Mouse (Mus musculus): ENCODE results near the gene Fabp2. TPM values are rescaled to one million over a fixed set of nuclear protein-coding genes. Genes with fewer than 3 reads are reported as not detected.
A peak's percentile ranks its signal among the peaks of the same experiment; 100 is the strongest.
"Not testable (repeated sequence)": the region's sequence is repeated elsewhere in the genome, so short reads cannot be mapped to it uniquely, and the experiment has no call there.

The Fabp2 gene
- total and polyA plus RNA-seq, 2 experiments from 2014 or later, result not detected

DNA sequence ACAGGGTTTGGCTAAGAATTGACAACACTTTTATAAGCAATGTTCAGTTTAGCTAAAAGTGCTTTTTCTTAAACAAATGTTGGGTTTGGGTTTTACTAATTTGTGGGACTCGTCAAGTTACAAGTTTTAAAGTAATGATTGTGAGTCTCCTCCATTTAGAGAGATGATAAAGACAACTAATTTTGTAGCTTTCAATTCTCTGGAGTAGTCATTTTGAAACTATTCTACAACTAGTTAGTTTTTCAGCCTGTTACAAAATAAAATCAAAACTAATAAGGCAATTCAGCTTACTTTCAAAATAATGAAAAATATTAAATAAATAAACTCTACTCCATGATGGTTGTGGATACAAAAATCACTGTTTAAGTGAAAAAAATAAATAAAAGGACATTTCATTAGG is 37.6 kb downstream of the Fabp2 start:
- WGBS, result 87% methylated on average over 1 of the region's 1 CpGs
- no peaks in the 10 kb centered on the region for H3K4me1 ChIP-seq (ENCODE audit: control insufficient read depth, insufficient read depth)
- no peak for DNase-seq (ENCODE audit: low spot score)
- no peak overlapping the region for H3K27ac ChIP-seq (ENCODE audit: low read depth)
- TF ChIP-seq CTCF (IDR thresholded peaks at IDR 0.05; ENCODE audit: low read depth), result no peak
- TF ChIP-seq EP300 (IDR thresholded peaks at IDR 0.05; ENCODE audit: low read depth), result no peak
- H3K9ac ChIP-seq (replicated peaks; ENCODE audit: low read depth, low read length), result no peak overlapping the region
- H3K4me3 ChIP-seq (ENCODE audit: low read depth, low read length), result no peak overlapping the region
- H3K27me3 ChIP-seq (ENCODE audit: control insufficient read depth, insufficient read depth, low read length), result no peaks in the 10 kb centered on the region
- H3K4me2 ChIP-seq (ENCODE audit: low read depth, low read length), result no peak overlapping the region
- no peaks in the 10 kb centered on the region for H3K36me3 ChIP-seq (replicated peaks; ENCODE audit: control insufficient read depth, insufficient read depth, low read length)
- no peaks in the 10 kb centered on the region for H3K9me3 ChIP-seq (replicated peaks; ENCODE audit: control insufficient read depth, low read length)
- ATAC-seq (ENCODE audit: insufficient read depth, low read depth), result no peak

DNA sequence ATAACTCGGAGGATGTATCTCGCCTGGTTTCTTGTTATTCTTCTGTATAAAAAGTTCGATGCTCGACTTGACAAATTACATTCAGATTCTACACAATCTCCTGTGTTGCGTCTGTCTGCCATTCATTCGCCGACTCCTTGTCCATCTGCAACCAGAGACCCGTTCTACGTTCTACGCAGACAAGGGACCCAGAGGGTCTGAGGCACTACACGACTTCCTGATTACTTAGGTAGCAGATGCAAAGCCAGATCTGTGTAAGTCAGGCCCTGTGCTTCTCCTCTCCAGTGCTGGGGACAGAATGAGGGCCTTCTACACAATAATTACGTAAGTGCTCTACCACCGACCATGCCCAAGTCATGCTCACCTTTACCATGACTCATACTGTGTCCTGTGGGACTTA is 42.3 kb downstream of the Fabp2 start:
- H3K36me3 ChIP-seq (replicated peaks; ENCODE audit: control insufficient read depth, insufficient read depth, low read length); H3K27ac ChIP-seq (ENCODE audit: low read depth); H3K4me1 ChIP-seq (ENCODE audit: control insufficient read depth, insufficient read depth); H3K9me3 ChIP-seq (replicated peaks; ENCODE audit: control insufficient read depth, low read length); H3K27me3 ChIP-seq (ENCODE audit: control insufficient read depth, insufficient read depth, low read length); H3K9ac ChIP-seq (replicated peaks; ENCODE audit: low read depth, low read length); H3K4me2 ChIP-seq (ENCODE audit: low read depth, low read length); DNase-seq (ENCODE audit: low spot score); ATAC-seq (ENCODE audit: insufficient read depth, low read depth); H3K4me3 ChIP-seq (ENCODE audit: low read depth, low read length): not testable (repeated sequence)
- WGBS, result 84% methylated on average over 13 of the region's 13 CpGs

DNA sequence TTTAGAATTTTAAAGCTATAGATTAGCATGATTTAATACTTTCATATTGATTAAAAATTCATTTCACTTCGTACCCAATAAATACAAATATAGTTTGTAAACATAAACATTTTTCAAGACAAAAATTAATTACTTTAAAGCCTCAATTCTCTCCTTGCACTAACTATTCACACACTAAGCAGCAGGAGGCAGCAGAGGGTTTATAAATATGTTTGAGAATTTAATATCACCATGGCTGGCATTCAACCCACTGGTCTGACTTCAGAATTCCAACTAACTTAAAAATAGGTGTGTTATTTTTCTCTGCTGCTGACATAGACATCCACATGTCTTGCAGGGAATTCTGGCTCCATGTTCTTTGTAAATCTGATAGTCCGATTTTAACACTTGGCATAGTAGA is 44.3 kb downstream of the Fabp2 start:
- DNase-seq (ENCODE audit: low spot score), result peak; percentile 87
- TF ChIP-seq EP300 (IDR thresholded peaks at IDR 0.05; ENCODE audit: low read depth) (no peak), CTCF (IDR thresholded peaks at IDR 0.05; ENCODE audit: low read depth) (peak; percentile 65)
- Histone ChIP-seq H3K36me3 (replicated peaks; ENCODE audit: control insufficient read depth, insufficient read depth, low read length) (no peaks in the 10 kb centered on the region), H3K9me3 (replicated peaks; ENCODE audit: control insufficient read depth, low read length) (no peaks in the 10 kb centered on the region), H3K9ac (replicated peaks; ENCODE audit: low read depth, low read length) (no peak overlapping the region), H3K27ac (ENCODE audit: low read depth) (no peak overlapping the region), H3K4me1 (ENCODE audit: control insufficient read depth, insufficient read depth) (0 out of 2 replicates have a peak, but pooled peaks cover 11% of the 10 kb centered on the region), H3K27me3 (ENCODE audit: control insufficient read depth, insufficient read depth, low read length) (no peaks in the 10 kb centered on the region), H3K4me2 (ENCODE audit: low read depth, low read length) (no peak overlapping the region), H3K4me3 (ENCODE audit: low read depth, low read length) (no peak overlapping the region)
- ATAC-seq (ENCODE audit: insufficient read depth, low read depth), result peak; percentile 47; the same call in 1 of the 2 replicates
- WGBS, result 35% methylated on average over 2 of the region's 2 CpGs

DNA sequence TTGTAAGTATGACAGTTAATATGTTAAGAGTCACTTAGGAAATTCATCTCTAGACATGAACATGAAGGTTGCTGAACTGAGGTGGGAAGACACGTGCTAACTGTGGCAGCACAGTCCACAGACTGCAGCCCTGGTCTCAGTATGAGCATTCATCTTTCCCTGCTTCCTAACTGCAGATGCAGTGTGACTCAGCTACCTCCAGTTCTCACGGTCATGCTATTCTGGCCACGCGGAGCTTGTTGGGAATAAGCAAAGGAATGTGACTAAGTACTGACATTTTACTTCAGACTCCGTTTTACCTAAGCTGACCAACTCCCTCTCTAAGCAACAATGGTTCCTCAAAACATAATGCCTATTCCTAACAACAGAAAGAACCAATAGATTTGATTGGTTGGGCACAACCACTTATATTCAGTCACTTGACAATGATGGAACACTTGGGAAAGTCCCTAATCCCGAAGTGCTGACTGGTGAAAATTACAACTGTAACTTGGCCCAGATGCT is 48.6 kb downstream of the Fabp2 start:
- WGBS, result 59% methylated on average over 6 of the region's 6 CpGs
- Histone ChIP-seq H3K4me1 (ENCODE audit: control insufficient read depth, insufficient read depth) (0 out of 2 replicates have a peak, but pooled peaks cover 11% of the 10 kb centered on the region), H3K4me2 (ENCODE audit: low read depth, low read length) (no peak overlapping the region), H3K27ac (ENCODE audit: low read depth) (no peak overlapping the region), H3K9ac (replicated peaks; ENCODE audit: low read depth, low read length) (no peak overlapping the region), H3K9me3 (replicated peaks; ENCODE audit: control insufficient read depth, low read length) (no peaks in the 10 kb centered on the region), H3K27me3 (ENCODE audit: control insufficient read depth, insufficient read depth, low read length) (no peaks in the 10 kb centered on the region), H3K4me3 (ENCODE audit: low read depth, low read length) (no peak overlapping the region), H3K36me3 (replicated peaks; ENCODE audit: control insufficient read depth, insufficient read depth, low read length) (peaks cover 4% of the 10 kb centered on the region; the same call in 1 of the 2 replicates)
- no peak for TF ChIP-seq CTCF (IDR thresholded peaks at IDR 0.05; ENCODE audit: low read depth)
- no peak for TF ChIP-seq EP300 (IDR thresholded peaks at IDR 0.05; ENCODE audit: low read depth)
- ATAC-seq (ENCODE audit: insufficient read depth, low read depth), result no peak
- no peak for DNase-seq (ENCODE audit: low spot score)

Other genes starting within 250 kb of the Fabp2 start
- gene Pde5a, start 166.1 kb upstream of the Fabp2 start, total RNA-seq (2014; rRNA removed; ENCODE audit: low replicate concordance), result 4.2 and 6.1 TPM in 2 replicates
- 1.00 and 1.1 TPM in 2 replicates for gene Pde5a, start 166.1 kb upstream of the Fabp2 start, polyA plus RNA-seq (2015; fragmentation: Nextera tagmentation; extraction: Ambion mirVana)
- gene Gm10959, start 24.3 kb downstream of the Fabp2 start, total RNA-seq (2014; rRNA removed; ENCODE audit: low replicate concordance), result not detected in 2 replicates
- gene Gm10959, start 24.3 kb downstream of the Fabp2 start, polyA plus RNA-seq (2015; fragmentation: Nextera tagmentation; extraction: Ambion mirVana), result not detected in 2 replicates
- 38.5 and 61.3 TPM in 2 replicates for gene 1810037I17Rik, start 29.1 kb downstream of the Fabp2 start, total RNA-seq (2014; rRNA removed; ENCODE audit: low replicate concordance)
- gene 1810037I17Rik, start 29.1 kb downstream of the Fabp2 start, polyA plus RNA-seq (2015; fragmentation: Nextera tagmentation; extraction: Ambion mirVana), result 112 and 123 TPM in 2 replicates
- 7.3 and 10.0 TPM in 2 replicates for gene Usp53, start 89.4 kb downstream of the Fabp2 start, total RNA-seq (2014; rRNA removed; ENCODE audit: low replicate concordance)
- 5.9 and 7.4 TPM in 2 replicates for gene Usp53, start 89.4 kb downstream of the Fabp2 start, polyA plus RNA-seq (2015; fragmentation: Nextera tagmentation; extraction: Ambion mirVana)
- gene Myoz2, start 139.9 kb downstream of the Fabp2 start, total RNA-seq (2014; rRNA removed; ENCODE audit: low replicate concordance), result 346 and 521 TPM in 2 replicates
- gene Myoz2, start 139.9 kb downstream of the Fabp2 start, polyA plus RNA-seq (2015; fragmentation: Nextera tagmentation; extraction: Ambion mirVana), result 574 and 591 TPM in 2 replicates